Mouse (Mus musculus) lung, embryonic 14.5 days (tissue): ENCODE data around the gene Cfap46. TPM values are rescaled to one million over a fixed set of nuclear protein-coding genes. Genes with fewer than 3 reads are reported as not detected.

ENCODE experiments used
- ATAC-seq: fragments of 200-750 bp; cut with Nextera tagmentation; 2 replicates; pipeline ENCODE4 v1.8.0; 2017; ENCODE audit warnings: mild to moderate bottlenecking, moderate TSS enrichment, moderate library complexity; ENCODE audit not compliant: insufficient read depth
- DNase-seq: peaks from one replicate; pipeline ENCODE4 v3.0.0-alpha.2; 2015
- H3K27ac ChIP-seq: fragments of 300-500 bp; sonication (generic); 2 replicates; pipeline ENCODE4 v1.5.1; 2014; ENCODE audit warnings: low read depth, mild to moderate bottlenecking, moderate library complexity
- H3K27me3 ChIP-seq: fragments of 300-500 bp; sonication (generic); 2 replicates; pipeline ENCODE4 v1.6.1; 2014; ENCODE audit warnings: low read length, control low read depth; ENCODE audit not compliant: insufficient read depth
- H3K36me3 ChIP-seq: fragments of 300-500 bp; sonication (generic); 2 replicates; pipeline ENCODE4 v1.6.1; 2014; ENCODE audit warnings: control low read depth; ENCODE audit not compliant: insufficient read depth
- H3K4me1 ChIP-seq: fragments of 300-500 bp; sonication (generic); 2 replicates; pipeline ENCODE4 v1.6.1; 2014; ENCODE audit warnings: antibody characterized with exemption, control low read depth; ENCODE audit not compliant: insufficient read depth
- H3K4me2 ChIP-seq: fragments of 300-500 bp; sonication (generic); 2 replicates; pipeline ENCODE4 v1.6.1; 2014; ENCODE audit warnings: mild to moderate bottlenecking
- H3K4me3 ChIP-seq: fragments of 300-500 bp; sonication (generic); 2 replicates; pipeline ENCODE4 v1.5.1; 2014; ENCODE audit warnings: low read depth, low read length
- H3K9ac ChIP-seq: fragments of 300-500 bp; sonication (generic); 2 replicates; pipeline ENCODE4 v1.6.1; 2014
- H3K9me3 ChIP-seq: fragments of 300-500 bp; sonication (generic); 2 replicates; pipeline ENCODE4 v1.6.1; 2016; ENCODE audit warnings: low read depth, low read length, control low read depth
- CTCF ChIP-seq: IDR thresholded peaks from 2 replicates; pipeline ENCODE4 v1.5.1; 2016; ENCODE audit warnings: antibody characterized with exemption, low read depth
- WGBS: fragments of 180-500 bp; shearing (Covaris S2); extraction: QIAGEN DNeasy Blood & Tissue Kit; methylation state at CpG from one replicate; pipeline ENCODE4 v1.1.7; 2014; 5-methylcytosine and 5-hydroxymethylcytosine counted together
- polyA plus RNA-seq: library from polyadenylated mRNA; unstranded; fragments of >200 nt; fragmentation: Nextera tagmentation; extraction: Ambion mirVana; gene quantifications from 2 replicates; pipeline ENCODE4 v1.2.1, GENCODE M21; 2014

The Cfap46 gene
- polyA plus RNA-seq, 1 experiment from 2014 or later: 0.13 TPM

- H3K4me1 ChIP-seq: no peaks in the 10 kb centered on the region
- no peaks in the 10 kb centered on the region for H3K27me3 ChIP-seq
- WGBS: 89% methylated on average over 4 of the region's 4 CpGs
- no peak overlapping the region for H3K27ac ChIP-seq
- H3K4me2 ChIP-seq: no peak overlapping the region
- H3K9ac ChIP-seq: no peak overlapping the region
- no peak overlapping the region for H3K4me3 ChIP-seq
- H3K9me3 ChIP-seq: no peaks in the 10 kb centered on the region
- DNase-seq (no peak), ATAC-seq (no peak)
- no peak for TF ChIP-seq CTCF
- H3K36me3 ChIP-seq: no peaks in the 10 kb centered on the region
These were observed 9.2 kb upstream of the Cfap46 start for GRCm38 (mm10) chr7:139692641-139693294.

DNA sequence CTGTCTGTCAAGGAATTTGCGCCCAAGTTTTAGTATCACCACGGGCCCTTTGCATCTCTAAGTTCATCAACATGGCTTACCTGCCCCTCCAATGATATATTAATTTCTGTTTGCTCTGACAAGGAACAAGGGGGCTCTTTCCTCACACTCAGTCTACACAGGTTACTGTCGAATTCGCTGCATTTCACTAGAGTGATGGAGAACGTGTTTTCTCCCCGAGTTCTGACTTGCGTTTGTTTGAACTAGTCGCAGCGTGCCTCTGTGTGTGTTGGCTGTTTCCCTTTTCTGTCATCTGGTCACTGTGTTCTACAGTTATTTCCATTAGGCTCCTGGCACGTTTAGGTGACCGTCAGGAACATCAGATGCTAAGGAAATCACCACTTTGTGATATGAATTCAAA, 8.6 kb upstream of the Cfap46 start:
- H3K36me3 ChIP-seq: no peaks in the 10 kb centered on the region
- WGBS: 60% methylated on average over 11 of the region's 11 CpGs
- no peak overlapping the region for H3K9ac ChIP-seq
- no peaks in the 10 kb centered on the region for H3K4me1 ChIP-seq
- no peaks in the 10 kb centered on the region for H3K9me3 ChIP-seq
- no peak overlapping the region for H3K4me3 ChIP-seq
- H3K27ac ChIP-seq: no peak overlapping the region
- ATAC-seq: no peak
- TF ChIP-seq CTCF: no peak
- H3K4me2 ChIP-seq: no peak overlapping the region
- no peaks in the 10 kb centered on the region for H3K27me3 ChIP-seq
- no peak for DNase-seq

DNA sequence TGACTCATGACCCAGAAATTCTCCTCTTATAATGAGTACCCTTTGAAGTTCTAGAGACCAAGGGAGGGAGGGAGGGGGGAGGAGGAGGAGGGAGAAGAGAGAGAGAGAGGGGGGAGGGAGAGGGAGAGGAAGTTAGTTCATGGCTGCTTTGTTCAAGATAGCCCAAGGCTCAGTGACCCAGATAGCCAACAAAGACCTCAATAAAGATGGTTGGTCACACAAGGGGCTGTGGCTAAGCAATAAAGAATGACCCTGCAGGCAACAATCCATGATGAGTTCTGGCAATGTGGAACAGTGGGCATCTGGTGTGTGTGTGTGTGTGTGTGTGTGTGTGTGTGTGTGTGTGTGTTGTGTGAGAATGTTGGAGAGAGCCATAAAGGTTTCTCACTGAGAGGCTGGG, 1.7 kb upstream of the Cfap46 start:
- Histone ChIP-seq H3K4me3 (no peak overlapping the region), H3K9ac (no peak overlapping the region), H3K9me3 (no peaks in the 10 kb centered on the region), H3K4me1 (no peaks in the 10 kb centered on the region), H3K4me2 (no peak overlapping the region), H3K36me3 (no peaks in the 10 kb centered on the region), H3K27me3 (no peaks in the 10 kb centered on the region), H3K27ac (no peak overlapping the region)
- DNase-seq (no peak), ATAC-seq (no peak)
- no peak for TF ChIP-seq CTCF

DNA sequence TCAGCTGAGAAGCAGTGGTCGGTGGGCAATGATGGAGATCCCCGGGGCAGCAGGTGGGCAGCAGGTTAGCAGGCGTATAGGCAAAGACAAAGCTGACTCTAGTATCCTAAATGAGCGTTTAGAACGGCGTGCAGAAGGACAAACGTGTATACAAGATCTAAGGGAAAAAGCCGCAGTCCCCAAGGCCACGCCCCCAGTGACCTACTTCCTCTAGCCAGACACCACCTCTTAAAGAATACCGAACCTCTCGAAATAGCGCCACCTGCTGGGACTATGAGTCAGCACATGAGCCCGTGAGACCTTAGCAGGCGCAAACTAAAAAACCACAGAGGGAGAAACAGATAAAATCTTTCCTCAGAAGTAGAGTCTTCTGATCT, 924 bp upstream of the Cfap46 start:
- Histone ChIP-seq H3K4me2 (peak overlapping the region; percentile 92), H3K4me3 (peak overlapping the region; percentile 45), H3K9me3 (no peaks in the 10 kb centered on the region), H3K36me3 (no peaks in the 10 kb centered on the region), H3K4me1 (no peaks in the 10 kb centered on the region), H3K27ac (no peak overlapping the region), H3K27me3 (no peaks in the 10 kb centered on the region), H3K9ac (peak overlapping the region; percentile 42; the same call in 1 of the 2 replicates)
- ATAC-seq (peak; percentile 86), DNase-seq (peak; percentile 98)
- under 1% methylated on average over 14 of the region's 14 CpGs for WGBS
- peak; percentile 90 for TF ChIP-seq CTCF

DNA sequence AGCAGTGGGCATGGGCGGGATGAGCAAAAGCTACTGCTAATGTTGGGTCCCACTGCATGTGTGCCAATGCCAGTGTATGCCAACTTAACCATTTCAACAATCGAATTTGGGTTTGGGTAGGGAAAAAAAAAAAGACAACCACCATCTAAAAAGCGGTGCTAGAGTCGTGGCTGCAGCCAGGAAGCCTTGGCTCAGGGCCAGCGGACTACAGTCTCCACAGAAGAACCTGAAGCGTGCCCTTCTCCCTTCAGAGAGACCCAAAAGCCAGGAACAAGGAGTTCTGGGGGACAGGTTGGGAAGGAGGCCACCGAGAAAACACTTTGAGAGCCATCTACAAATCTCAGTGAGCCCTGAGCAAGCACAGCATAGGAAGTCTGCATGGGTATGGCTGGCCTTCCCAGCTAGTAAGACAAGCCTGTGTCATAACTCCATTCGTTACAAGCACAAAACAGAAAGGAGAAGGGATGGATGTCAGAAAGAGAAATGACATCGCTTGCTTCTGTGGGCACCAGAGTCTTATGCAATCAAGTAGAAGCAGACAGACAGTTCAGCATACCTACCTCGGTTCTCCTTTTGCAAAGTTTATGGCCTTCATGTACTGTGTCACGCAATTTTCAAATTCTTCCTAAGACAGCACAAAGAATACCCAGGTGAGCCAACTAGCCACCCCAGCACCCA, 1.6 kb downstream of the Cfap46 start:
- no peak overlapping the region for H3K4me2 ChIP-seq
- H3K9ac ChIP-seq: no peak overlapping the region
- no peaks in the 10 kb centered on the region for H3K4me1 ChIP-seq
- no peaks in the 10 kb centered on the region for H3K9me3 ChIP-seq
- no peaks in the 10 kb centered on the region for H3K27me3 ChIP-seq
- H3K27ac ChIP-seq: no peak overlapping the region
- H3K36me3 ChIP-seq: no peaks in the 10 kb centered on the region
- no peak overlapping the region for H3K4me3 ChIP-seq
- DNase-seq: peak; percentile 9
- ATAC-seq: no peak
- TF ChIP-seq CTCF: no peak
- 68% methylated on average over 11 of the region's 11 CpGs for WGBS

GRCm38 (mm10) chr7:139676433-139676832, 7.2 kb downstream of the Cfap46 start:
- Histone ChIP-seq H3K4me3 (no peak overlapping the region), H3K4me2 (no peak overlapping the region), H3K27ac (no peak overlapping the region), H3K4me1 (no peaks in the 10 kb centered on the region), H3K27me3 (no peaks in the 10 kb centered on the region), H3K9me3 (no peaks in the 10 kb centered on the region), H3K36me3 (no peaks in the 10 kb centered on the region), H3K9ac (no peak overlapping the region)
- ATAC-seq: no peak
- 73% methylated on average over 3 of the region's 3 CpGs for WGBS
- DNase-seq: no peak
- no peak for TF ChIP-seq CTCF

DNA sequence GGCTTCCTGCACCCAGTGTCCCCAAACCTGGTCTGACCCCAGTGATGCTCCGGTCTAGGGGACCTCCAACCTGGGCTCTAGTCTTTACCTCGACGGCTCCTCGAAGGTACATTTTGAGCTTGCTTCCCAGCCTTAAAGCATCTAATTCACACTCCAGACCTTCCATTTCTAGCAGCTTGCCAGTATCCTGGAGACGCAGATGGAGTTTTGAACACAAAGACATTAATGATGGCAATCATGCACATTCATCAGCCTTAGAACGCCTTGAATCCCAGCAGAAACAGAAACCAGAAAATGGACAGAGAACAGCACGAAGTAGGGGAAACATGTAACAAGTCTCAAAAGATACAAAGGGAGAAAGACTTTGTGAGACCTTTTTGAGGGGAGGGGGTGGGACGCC, 16.7 kb downstream of the Cfap46 start:
- Histone ChIP-seq H3K4me3 (no peak overlapping the region), H3K4me1 (no peaks in the 10 kb centered on the region), H3K36me3 (no peaks in the 10 kb centered on the region), H3K27me3 (no peaks in the 10 kb centered on the region), H3K9ac (no peak overlapping the region), H3K4me2 (no peak overlapping the region), H3K27ac (no peak overlapping the region), H3K9me3 (no peaks in the 10 kb centered on the region)
- TF ChIP-seq CTCF: no peak
- ATAC-seq (no peak), DNase-seq (no peak)
- WGBS: 78% methylated on average over 8 of the region's 8 CpGs
